In genomic region chr3:79126857-79127256, GRCm38 (mm10) we compare ENCODE assay signal across 13 mouse cellular contexts.
"Had no signal": no experiment of that assay in that cellular context is flagged by ENCODE, and none has a peak within 500 bp of the region (broad histone marks: within the 10 kb centered on the region; RNA-seq: fewer than 3 reads in every experiment).

No protein-coding gene starts in this region.

- ATAC-seq: intestine, embryonic 15.5 days; liver, postnatal 0 days had no signal

- H3K4me1 ChIP-seq: limb, embryonic 12.5 days had no signal

- H3K27ac ChIP-seq: intestine, embryonic 15.5 days; limb, embryonic 12.5 days; limb, embryonic 15.5 days; liver, embryonic 14.5 days; macrophage; midbrain, embryonic 12.5 days had no signal

- H3K9me3 ChIP-seq: intestine, embryonic 15.5 days; limb, embryonic 12.5 days; limb, embryonic 15.5 days; midbrain, embryonic 12.5 days had no signal

- DNase-seq: left cerebral cortex, postnatal 4 days; liver, postnatal 0 days; lung, embryonic 14.5 days; thymus, adult 18-20 months; thymus, postnatal 14 days; thymus, postnatal 4 days had no signal

- H3K9ac ChIP-seq: intestine, embryonic 15.5 days; limb, embryonic 12.5 days; limb, embryonic 15.5 days; liver, embryonic 14.5 days; liver, postnatal 0 days; lung, embryonic 14.5 days; midbrain, embryonic 12.5 days had no signal

- H3K36me3 ChIP-seq: intestine, embryonic 15.5 days; limb, embryonic 12.5 days; limb, embryonic 15.5 days; midbrain, embryonic 12.5 days had no signal

- H3K27me3 ChIP-seq: intestine, embryonic 15.5 days; limb, embryonic 12.5 days; limb, embryonic 15.5 days; midbrain, embryonic 12.5 days had no signal

- H3K4me2 ChIP-seq: intestine, embryonic 15.5 days; limb, embryonic 12.5 days; limb, embryonic 15.5 days; liver, embryonic 11.5 days; lung, embryonic 14.5 days; midbrain, embryonic 12.5 days had no signal

- H3K4me3 ChIP-seq: intestine, embryonic 15.5 days; limb, embryonic 12.5 days; limb, embryonic 15.5 days; midbrain, embryonic 12.5 days had no signal
